Mouse (Mus musculus) thymus, postnatal 25 days (tissue): ENCODE measurements around the gene Cenpe.

Source experiments
- DNase-seq: peaks from one replicate; pipeline ENCODE4 v3.0.0; 2022

Cenpe gene

DNA sequence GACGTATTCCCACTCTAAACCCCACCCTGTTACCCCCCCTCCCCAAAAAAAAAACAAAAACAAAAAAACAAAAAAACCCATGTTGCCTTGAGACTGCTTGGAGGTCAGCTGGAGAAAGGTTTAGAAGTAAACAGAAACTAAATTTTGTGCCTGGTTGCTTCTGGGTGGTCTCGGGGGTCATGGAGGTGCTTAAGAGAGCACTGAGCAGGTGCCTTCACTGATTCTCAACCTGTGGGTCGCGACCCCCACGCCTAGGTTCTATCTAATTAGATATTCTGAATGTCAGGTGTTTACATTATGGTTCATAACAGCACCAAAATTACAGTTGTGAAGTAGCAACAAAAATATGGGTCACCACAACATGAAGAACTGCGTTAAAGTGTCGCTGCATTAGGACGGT, 69.4 kb downstream of the Cenpe start:
- no peak for DNase-seq

DNA sequence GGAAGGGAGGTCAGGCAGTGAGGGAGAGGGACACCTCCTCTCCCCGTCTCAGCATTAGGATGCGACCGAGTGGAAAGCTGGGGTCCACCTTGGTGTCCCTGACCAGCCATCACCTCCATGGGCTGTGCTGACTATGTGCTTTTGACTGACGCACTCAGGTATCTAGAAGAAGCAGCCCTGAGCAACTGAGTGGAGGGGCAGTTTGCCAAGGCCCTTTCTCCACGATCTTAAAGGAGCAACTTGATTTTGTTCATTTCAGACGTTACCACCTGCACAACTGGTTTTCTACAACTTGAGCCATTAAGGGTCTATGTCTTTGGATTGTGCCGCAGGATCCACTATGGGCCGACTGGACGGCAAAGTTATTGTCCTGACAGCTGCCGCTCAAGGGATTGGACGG, 72.9 kb downstream of the Cenpe start:
- DNase-seq = no peak

DNA sequence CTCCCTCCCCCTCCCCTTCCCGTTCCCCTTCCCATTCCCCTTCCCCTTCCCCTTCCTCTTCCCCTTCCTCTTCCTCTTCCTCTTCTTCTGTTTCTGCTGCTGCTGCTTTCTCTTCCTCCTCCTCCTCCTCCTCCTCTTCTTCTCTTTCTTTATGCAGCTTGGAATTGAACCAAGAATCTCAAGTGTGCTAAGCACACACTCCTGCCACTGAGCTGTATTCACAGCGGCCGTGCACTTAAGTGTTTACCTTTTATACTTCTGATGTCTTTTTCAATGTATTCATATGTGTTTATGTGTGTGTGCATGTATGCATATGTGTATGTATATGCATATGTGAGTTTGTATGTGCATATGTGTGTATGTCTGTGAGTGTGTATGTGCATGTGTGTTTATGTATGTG, 73.5 kb downstream of the Cenpe start:
- DNase-seq = no peak

DNA sequence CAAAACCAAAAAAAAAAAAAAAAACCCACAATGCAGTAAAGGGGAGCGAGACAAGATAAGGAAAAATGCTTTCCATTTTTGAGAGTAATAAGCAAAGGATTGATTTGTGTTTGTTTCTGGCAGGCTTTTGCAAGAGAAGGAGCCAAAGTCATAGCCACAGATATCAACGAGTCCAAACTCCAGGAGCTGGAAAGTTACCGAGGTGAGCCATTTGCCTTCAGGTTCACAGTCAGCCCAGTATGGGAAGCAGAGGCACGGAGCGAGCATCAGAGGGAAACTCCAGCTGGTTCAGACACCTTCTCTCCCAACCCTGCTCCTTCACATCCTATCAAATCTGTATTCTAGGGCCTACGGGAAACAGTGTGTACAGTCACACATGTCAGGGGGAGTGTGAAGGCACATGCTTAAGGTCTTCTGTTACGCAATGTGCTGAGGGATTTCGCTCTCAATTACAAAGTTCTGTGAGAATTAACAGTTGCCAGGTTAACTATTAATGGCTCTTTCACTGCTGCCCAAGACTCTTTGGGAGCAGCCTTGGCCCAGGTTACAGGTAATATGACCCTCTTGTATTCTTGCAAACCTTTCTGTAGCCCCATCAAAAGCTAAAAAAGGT, 75.9 kb downstream of the Cenpe start:
- DNase-seq = no peak

DNA sequence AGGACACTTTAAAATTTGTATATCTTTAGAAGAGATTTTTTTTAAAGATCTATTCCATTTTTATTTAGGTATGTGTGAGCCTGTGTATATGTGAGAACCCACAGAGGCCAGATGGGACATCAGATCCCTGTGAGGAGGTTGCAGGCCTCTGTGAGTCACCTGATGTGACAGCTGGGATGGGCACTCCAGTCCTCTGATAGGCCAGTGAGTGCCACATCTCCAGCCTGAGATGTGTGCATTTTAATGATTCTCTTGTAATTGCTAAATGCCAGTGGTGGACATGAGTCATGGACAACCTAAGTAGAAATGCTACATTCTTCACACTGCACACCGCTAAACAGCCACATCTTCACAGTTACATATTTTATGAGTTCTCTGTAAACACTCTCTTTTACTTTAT, 76.8 kb downstream of the Cenpe start:
- no peak for DNase-seq

DNA sequence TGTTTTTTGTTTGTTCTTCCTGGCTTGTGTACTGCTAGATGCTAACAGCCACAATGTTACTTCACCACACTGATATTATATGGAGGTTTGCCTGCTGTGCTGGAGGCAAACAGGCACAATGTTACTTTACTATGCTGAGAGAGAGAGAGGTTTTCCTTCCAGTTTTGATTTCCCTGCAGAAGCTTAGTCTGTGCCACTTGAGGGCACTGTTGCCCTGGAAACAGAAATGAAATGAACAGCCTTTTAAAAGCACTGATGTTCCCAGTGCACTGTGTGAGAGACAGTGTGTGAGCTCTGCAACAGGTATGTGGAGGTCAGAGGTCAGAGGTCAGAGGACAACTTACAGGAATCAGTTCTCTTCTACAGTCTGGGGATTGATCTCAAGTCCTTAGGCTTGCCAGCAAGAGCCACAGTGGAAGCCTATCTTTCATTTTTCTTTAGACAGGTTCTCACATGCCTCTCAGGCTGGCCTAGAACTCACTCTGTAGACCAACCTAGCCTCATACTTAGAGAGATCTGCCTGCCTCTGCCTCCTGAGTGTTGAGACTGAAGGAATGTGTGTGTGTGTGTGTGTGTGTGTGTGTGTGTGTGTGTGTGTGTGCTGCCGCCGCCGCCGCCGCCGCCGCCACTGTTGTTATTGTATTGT, 78.0 kb downstream of the Cenpe start:
- peak; percentile 69 for DNase-seq

DNA sequence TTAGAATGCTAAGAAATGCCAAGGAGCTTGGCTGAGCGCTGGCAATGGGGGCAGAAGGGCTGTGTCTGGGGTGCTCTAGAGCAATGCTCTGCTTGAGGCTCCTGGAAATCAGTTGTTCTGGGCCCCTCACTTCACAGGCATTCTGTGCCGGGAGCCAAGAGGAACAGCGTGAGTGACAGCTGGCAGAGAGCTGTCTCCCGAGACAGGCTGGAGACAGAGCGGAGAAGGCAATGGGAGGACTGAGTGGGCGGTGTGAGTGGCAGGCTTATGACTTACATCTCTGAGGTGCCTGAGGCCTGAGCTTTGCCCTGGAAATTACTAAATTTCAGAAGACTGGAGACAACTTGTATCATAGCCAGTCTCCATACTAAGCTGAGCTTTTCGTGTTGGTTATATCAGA, 81.4 kb downstream of the Cenpe start:
- DNase-seq = no peak

DNA sequence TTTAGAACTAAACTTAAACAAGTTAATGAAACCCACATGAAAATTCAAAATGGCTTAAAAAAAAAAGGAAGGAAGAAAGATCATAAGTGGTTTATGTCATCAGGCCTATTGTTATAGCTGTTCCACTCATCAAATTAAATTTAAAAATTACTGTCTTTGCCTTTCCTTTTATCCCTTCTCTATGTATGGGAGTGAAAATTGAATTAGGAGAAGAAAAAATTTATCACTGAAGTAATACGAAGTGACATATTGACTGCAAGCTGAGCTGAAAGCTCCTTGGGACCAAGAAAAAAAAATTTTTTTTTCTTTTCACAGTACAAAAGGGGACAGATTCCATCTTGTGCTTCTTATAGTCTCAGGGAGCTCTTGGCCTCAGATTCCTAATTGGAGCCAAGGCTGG, 83.2 kb downstream of the Cenpe start:
- no peak for DNase-seq

DNA sequence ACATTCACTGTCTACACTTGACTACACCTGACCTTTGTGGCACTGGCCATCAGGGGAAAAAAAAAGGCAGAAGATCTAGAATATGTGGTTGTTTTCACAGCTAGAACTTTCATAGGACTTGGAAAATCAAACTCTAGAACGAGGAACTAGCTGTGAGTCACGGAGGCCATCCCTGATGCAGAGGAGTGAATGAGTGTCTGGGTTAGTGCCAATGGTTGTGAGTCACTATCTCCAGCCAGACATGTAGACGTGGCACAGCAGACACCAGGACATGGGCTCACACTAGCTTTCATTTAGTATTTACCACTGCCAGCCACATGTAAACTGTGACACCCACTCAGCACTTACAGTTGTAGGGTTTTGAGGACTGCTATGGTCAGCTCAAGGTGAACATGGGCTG, 86.2 kb downstream of the Cenpe start:
- DNase-seq = no peak

DNA sequence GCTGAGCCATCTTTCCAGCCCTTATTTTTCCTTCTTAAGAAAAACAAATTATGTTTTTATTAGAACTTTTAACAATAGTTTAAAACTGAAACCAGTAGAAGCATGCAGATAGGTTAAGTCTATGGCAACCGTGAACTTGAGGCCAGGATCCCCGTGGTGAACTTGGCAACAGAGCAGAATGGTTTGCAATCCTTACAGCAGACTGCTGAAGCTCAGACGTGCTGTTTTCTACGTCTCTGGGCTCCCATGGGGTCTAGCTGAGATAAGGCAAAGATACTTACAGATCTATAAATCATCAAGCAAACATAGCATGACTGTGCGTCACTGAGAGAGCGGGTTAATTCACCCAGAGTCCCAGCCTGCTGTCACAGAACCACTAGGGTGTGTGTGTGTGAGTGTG, 87.7 kb downstream of the Cenpe start:
- no peak for DNase-seq

DNA sequence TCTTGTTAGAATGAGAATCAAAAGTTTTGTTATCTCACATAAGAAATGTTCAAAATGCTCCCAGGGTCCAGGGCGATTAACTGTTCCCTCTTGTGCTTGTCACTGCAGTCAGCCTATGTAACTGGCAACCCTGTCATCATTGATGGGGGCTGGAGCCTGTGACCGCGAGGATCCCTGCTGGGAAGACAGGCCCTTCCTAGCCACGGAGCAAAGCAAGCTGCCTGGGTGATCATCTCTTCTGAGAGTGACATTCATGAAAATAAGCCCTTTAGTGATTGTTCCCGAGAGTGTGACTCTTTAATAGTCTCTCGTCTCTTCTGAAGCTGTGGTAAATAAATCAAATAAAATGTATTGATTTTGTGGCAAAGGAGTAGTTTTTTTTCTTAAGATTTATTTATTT, 91.7 kb downstream of the Cenpe start:
- DNase-seq = no peak

DNA sequence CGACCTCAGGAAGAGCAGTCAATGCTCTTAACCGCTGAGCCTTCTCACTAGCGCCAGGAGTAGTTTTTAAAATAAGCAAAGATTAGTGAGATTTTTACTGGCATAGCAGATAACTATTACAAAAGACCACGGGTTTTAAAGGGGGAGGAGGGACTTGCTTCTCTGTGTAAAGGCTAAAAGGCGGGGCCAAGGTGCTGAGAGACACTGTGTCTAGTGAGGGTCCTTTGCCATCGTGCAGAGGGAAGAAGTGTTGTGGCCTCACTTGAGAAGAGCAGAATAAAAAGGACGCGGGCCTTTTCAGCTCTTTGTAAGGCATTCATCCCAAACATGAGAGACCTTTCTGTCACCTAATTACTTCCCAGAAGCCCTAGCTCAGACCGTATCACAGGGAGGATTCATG, 92.2 kb downstream of the Cenpe start:
- DNase-seq = no peak

DNA sequence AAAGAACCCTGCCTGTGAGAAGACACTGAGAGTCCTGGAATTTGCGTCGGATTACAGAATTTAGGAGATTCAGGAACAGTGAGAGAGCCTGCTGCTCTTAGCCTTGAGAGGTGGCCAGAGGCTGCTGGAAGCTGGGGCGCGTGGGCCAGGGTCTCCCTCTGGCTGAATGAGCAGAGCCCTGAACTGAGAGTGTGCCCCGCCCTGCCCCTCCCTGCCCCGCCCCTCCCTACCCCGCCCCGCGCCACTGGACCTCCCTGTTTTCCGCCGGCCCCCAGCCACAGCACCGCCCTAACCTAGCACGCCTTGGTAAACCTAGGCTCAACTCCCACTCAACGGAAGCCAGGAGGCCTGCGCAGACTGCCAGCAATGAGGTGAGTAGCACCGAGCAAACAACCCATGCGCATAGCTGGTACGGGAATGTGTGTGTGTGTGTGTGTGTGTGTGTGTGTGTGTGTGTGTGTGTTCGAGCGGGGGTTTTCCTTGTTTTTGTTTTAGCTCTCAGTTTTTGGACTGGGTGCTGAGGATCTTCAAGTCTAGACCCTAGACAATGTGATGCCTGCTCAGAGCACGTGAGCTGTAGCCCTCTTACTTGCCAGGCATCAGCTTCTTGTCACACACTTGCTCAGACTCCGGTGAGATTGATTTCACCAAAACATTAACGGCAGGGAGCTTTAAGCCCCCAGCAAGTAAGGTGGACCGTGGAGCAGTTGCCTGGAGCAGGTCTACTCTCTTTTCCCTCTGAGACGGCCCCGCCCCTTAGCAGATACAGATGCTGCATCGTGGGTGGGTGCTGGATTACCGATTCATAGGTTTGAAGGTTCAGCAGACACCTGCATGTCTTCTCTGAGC, 95.3 kb downstream of the Cenpe start, which contains the start of gene Slc9b2:
Slc9b2 (plus strand) TSS at position 290 of the 849 bp plus-strand sequence.
- DNase-seq = peak; percentile 57

DNA sequence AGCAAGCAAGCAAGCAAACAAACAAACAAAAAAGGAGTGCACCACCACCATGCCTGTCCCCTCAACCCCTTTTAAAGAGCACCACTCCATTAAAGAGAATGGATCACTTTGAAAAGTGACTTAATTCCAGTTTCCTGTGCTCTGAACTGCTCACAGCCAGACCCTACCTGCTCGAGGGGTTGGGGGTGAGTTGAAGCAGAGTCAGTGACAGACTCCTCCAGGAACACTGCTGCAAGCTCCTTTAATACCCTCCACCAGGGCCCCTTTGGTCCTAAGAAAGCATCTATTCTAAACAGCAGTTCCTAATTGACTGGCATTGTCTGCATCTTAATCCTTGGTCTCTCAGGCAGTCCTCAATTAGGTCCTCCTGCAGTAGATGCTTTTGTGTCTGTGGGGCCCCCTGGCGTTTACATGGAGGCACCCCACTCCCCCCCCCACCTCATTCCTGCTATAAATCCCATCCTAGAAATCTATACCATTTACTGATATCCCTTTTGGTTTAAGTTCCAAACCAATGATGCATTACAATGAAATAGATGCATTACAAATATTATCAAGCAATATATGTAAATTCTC, 100.7 kb downstream of the Cenpe start:
- no peak for DNase-seq

DNA sequence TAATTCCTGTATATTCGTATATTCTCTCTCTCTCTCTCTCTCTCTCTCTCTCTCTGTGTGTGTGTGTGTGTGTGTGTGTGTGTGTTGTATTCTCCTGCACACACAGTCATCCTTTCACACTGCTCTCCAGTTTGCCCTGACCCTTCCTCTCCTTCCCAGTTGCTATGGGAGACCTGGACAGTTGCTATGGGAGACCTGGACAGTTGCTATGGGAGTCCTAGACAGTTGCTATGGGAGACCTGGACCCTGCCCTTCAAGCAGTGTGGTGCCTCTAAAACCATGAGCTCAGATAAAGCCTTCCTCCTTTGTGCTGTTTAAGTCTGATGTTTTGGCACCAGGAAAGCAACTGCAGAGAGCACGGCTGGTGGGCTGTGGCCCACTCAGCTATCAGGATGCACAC, 101.4 kb downstream of the Cenpe start:
- no peak for DNase-seq

DNA sequence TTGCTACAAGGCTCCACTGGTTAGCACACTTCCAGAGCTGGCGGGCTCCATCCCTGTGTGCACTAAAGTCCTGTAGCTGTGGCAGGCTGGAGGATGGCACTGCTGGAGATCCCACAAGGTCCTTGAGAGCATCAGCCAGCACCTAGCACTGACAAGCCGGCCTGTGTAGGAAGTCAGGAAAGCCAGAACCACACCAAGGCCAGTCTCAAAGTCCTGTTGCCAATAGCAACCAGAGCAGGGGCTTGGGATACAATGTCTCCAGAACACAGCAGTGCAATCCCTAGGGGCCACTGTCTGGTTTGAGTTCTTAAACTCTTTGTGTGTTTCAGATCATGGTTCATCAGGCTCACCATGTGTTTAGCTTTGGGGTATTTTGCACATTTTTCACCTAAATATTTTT, 102.5 kb downstream of the Cenpe start:
- DNase-seq = no peak

DNA sequence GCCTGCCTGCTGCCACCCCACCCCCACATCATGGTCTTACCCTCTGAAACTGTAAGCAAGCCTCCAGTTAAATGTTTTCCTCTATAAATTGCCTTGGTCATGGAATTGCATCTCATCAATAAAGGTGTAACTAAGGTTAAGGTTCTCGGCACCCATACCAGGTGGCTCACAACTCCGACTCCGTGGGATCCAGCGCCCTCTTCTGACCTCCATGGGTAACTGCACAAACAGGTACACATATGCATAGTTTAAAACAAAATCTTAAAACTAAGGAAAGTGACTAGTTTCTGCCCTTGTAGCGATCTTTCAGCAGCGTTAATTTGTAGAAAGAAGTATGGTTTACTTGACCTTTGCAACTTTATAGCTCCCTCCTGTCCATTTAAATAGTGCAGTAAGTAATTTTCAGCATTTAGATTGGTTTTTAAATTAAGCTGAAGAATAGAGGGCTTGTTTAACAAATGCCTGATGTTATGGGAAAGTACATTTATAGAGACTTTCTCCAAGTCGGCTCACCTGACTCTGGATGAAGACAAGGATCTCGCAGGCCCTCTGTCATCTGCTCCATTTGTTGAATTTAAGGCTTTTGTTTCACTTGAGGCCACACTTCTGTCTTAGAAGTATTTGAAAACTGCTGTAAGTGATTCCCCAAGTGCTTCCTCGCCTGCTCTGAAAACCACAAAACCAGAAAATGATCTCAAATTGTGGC, 103.5 kb downstream of the Cenpe start:
- DNase-seq = no peak

DNA sequence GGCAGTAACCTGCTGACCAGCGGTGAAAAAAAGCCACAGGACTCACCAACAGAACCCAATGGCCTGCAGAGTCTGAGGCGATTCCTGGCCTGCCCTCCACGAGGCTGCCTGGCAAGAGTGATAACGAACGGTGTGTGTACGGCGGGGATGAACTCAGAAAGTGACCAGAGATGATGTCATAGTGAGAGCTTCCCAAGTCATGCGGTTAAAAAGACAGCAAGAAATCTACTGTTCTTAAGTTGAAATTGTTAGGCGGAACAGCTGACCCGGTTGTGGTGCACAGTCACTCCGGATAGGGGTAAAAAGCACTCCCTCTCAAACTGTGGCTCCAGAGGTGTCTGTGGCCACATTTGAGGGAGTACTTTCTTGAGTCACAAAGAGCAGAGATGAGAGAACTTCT, 106.0 kb downstream of the Cenpe start:
- no peak for DNase-seq
